Mouse (Mus musculus) C2C12 (cell line): ENCODE data around the gene Heatr1.

Experiments
- CTCF ChIP-seq: IDR thresholded peaks from one replicate; pipeline ENCODE4 v1.5.1; 2011; ENCODE audit not compliant: control insufficient read depth, insufficient read depth, insufficient read length
- MAX ChIP-seq: IDR thresholded peaks from one replicate; pipeline ENCODE4 v1.6.1; 2011; ENCODE audit warnings: mild to moderate bottlenecking, control low read depth
- MYOD1 ChIP-seq: IDR thresholded peaks from one replicate; pipeline ENCODE4 v1.6.1; 2011; ENCODE audit warnings: low read depth; ENCODE audit not compliant: control insufficient read depth, insufficient read length
- USF1 ChIP-seq: IDR thresholded peaks from one replicate; pipeline ENCODE4 v1.6.1; 2011; ENCODE audit warnings: low read depth, mild to moderate bottlenecking, control low read depth, moderate library complexity

- TF ChIP-seq CTCF (no peak), MYOD1 (no peak), MAX (no peak), USF1 (no peak)
Observed at GRCm38 (mm10) chr13:12433843-12434242, 39.0 kb downstream of the Heatr1 start.
